Mouse (Mus musculus): ENCODE results near the gene Actr5. TPM values are rescaled to one million over a fixed set of nuclear protein-coding genes. Genes with fewer than 3 reads are reported as not detected.

Gene Actr5
- polyA plus RNA-seq, 1 experiment from 2014 or later = 14.1 TPM

- Histone ChIP-seq H3K27me3 (ENCODE audit: poor library complexity, severe bottlenecking) (peaks cover 99% of the 10 kb centered on the region), H3K4me3 (no peak overlapping the region), H3K9me3 (no peaks in the 10 kb centered on the region), H3K27ac (no peak overlapping the region), H3K36me3 (replicated peaks) (no peaks in the 10 kb centered on the region), H3K4me1 (peaks cover 35% of the 10 kb centered on the region)
- 8% methylated on average over 11 of the region's 11 CpGs for WGBS
- no peak for DNase-seq (ENCODE audit: extremely low spot score, low spot score)
Measured at GRCm38 (mm10) chr2:158616790-158617189, 7.9 kb upstream of the Actr5 start.

- under 1% methylated on average over 44 of the region's 44 CpGs for WGBS
- no peak for DNase-seq (ENCODE audit: extremely low spot score, low spot score)
- H3K9me3 ChIP-seq = no peaks in the 10 kb centered on the region
- peak overlapping the region; percentile 95 for H3K27ac ChIP-seq
- peaks cover 24% of the 10 kb centered on the region for H3K27me3 ChIP-seq (ENCODE audit: poor library complexity, severe bottlenecking)
- peak overlapping the region; percentile 90 for H3K4me3 ChIP-seq
- H3K36me3 ChIP-seq (replicated peaks) = peaks cover 38% of the 10 kb centered on the region
- H3K4me1 ChIP-seq = peaks cover 19% of the 10 kb centered on the region
Measured at GRCm38 (mm10) chr2:158625231-158625630, 543 bp downstream of the Actr5 start.

- no peak for DNase-seq (ENCODE audit: extremely low spot score, low spot score)
- Histone ChIP-seq H3K9me3 (no peaks in the 10 kb centered on the region), H3K4me3 (peak overlapping the region; percentile 90), H3K27ac (peak overlapping the region; percentile 95; the same call in 1 of the 2 replicates), H3K36me3 (replicated peaks) (peaks cover 43% of the 10 kb centered on the region), H3K4me1 (peaks cover 19% of the 10 kb centered on the region), H3K27me3 (ENCODE audit: poor library complexity, severe bottlenecking) (peaks cover 21% of the 10 kb centered on the region)
- 46% methylated on average over 8 of the region's 8 CpGs for WGBS
Measured at GRCm38 (mm10) chr2:158625697-158626096, 1.0 kb downstream of the Actr5 start.

GRCm38 (mm10) chr2:158628858-158629257 is 4.2 kb downstream of the Actr5 start:
- Histone ChIP-seq H3K27ac (no peak overlapping the region), H3K4me1 (peaks cover 19% of the 10 kb centered on the region), H3K27me3 (ENCODE audit: poor library complexity, severe bottlenecking) (no peaks in the 10 kb centered on the region), H3K4me3 (no peak overlapping the region), H3K36me3 (replicated peaks) (peaks cover 74% of the 10 kb centered on the region), H3K9me3 (no peaks in the 10 kb centered on the region)
- no peak for DNase-seq (ENCODE audit: extremely low spot score, low spot score)
- WGBS = 69% methylated on average over 3 of the region's 3 CpGs

- no peak overlapping the region for H3K27ac ChIP-seq
- no peak for DNase-seq (ENCODE audit: extremely low spot score, low spot score)
- H3K36me3 ChIP-seq (replicated peaks) = peaks cover 78% of the 10 kb centered on the region
- H3K27me3 ChIP-seq (ENCODE audit: poor library complexity, severe bottlenecking) = no peaks in the 10 kb centered on the region
- 79% methylated on average over 1 of the region's 1 CpGs for WGBS
- H3K4me1 ChIP-seq = peaks cover 19% of the 10 kb centered on the region
- H3K4me3 ChIP-seq = no peak overlapping the region
- H3K9me3 ChIP-seq = no peaks in the 10 kb centered on the region
Measured at GRCm38 (mm10) chr2:158629414-158629813, 4.7 kb downstream of the Actr5 start.

- H3K27me3 ChIP-seq (ENCODE audit: poor library complexity, severe bottlenecking) = no peaks in the 10 kb centered on the region
- no peaks in the 10 kb centered on the region for H3K4me1 ChIP-seq
- H3K4me3 ChIP-seq = no peak overlapping the region
- H3K9me3 ChIP-seq = no peaks in the 10 kb centered on the region
- 89% methylated on average over 5 of the region's 5 CpGs for WGBS
- DNase-seq (ENCODE audit: extremely low spot score, low spot score) = no peak
- no peak overlapping the region for H3K27ac ChIP-seq
- peaks cover 96% of the 10 kb centered on the region for H3K36me3 ChIP-seq (replicated peaks)
Measured at GRCm38 (mm10) chr2:158631873-158632272, 7.2 kb downstream of the Actr5 start.

GRCm38 (mm10) chr2:158641869-158642268 is 17.2 kb downstream of the Actr5 start:
- H3K27ac ChIP-seq = no peak overlapping the region
- DNase-seq (ENCODE audit: extremely low spot score, low spot score) = peak; percentile 71
- H3K4me1 ChIP-seq = no peaks in the 10 kb centered on the region
- H3K36me3 ChIP-seq (replicated peaks) = peaks cover 44% of the 10 kb centered on the region
- H3K27me3 ChIP-seq (ENCODE audit: poor library complexity, severe bottlenecking) = no peaks in the 10 kb centered on the region
- 32% methylated on average over 2 of the region's 2 CpGs for WGBS
- no peak overlapping the region for H3K4me3 ChIP-seq
- no peaks in the 10 kb centered on the region for H3K9me3 ChIP-seq

- no peak for DNase-seq (ENCODE audit: extremely low spot score, low spot score)
- H3K36me3 ChIP-seq (replicated peaks) = peaks cover 37% of the 10 kb centered on the region
- H3K9me3 ChIP-seq = no peaks in the 10 kb centered on the region
- no peak overlapping the region for H3K27ac ChIP-seq
- 86% methylated on average over 2 of the region's 2 CpGs for WGBS
- no peak overlapping the region for H3K4me3 ChIP-seq
- no peaks in the 10 kb centered on the region for H3K4me1 ChIP-seq
- no peaks in the 10 kb centered on the region for H3K27me3 ChIP-seq (ENCODE audit: poor library complexity, severe bottlenecking)
Measured at GRCm38 (mm10) chr2:158642587-158642986, 17.9 kb downstream of the Actr5 start.

GRCm38 (mm10) chr2:158643791-158644190 is 19.1 kb downstream of the Actr5 start:
- 88% methylated on average over 3 of the region's 3 CpGs for WGBS
- H3K27ac ChIP-seq = no peak overlapping the region

GRCm38 (mm10) chr2:158651159-158651908 is 26.6 kb downstream of the Actr5 start:
- H3K36me3 ChIP-seq (replicated peaks) = no peaks in the 10 kb centered on the region
- 63% methylated on average over 7 of the region's 7 CpGs for WGBS
- no peak for DNase-seq (ENCODE audit: extremely low spot score, low spot score)

More at GRCm38 (mm10) chr2:158643791-158644190, 19.1 kb downstream of the Actr5 start:
- H3K4me3 ChIP-seq = no peak overlapping the region
- H3K36me3 ChIP-seq (replicated peaks) = peaks cover 25% of the 10 kb centered on the region
- no peak for DNase-seq (ENCODE audit: extremely low spot score, low spot score)
- H3K9me3 ChIP-seq = no peaks in the 10 kb centered on the region
- no peaks in the 10 kb centered on the region for H3K4me1 ChIP-seq
- H3K27me3 ChIP-seq (ENCODE audit: poor library complexity, severe bottlenecking) = no peaks in the 10 kb centered on the region

GRCm38 (mm10) chr2:158652985-158653384 is 28.3 kb downstream of the Actr5 start:
- H3K4me1 ChIP-seq = peaks cover 9% of the 10 kb centered on the region; the same call in 1 of the 2 replicates
- no peak overlapping the region for H3K27ac ChIP-seq
- peak; percentile 75 for DNase-seq (ENCODE audit: extremely low spot score, low spot score)
- no peaks in the 10 kb centered on the region for H3K9me3 ChIP-seq
- WGBS = 9% methylated on average over 4 of the region's 4 CpGs
- no peak overlapping the region for H3K4me3 ChIP-seq
- no peaks in the 10 kb centered on the region for H3K36me3 ChIP-seq (replicated peaks)
- H3K27me3 ChIP-seq (ENCODE audit: poor library complexity, severe bottlenecking) = no peaks in the 10 kb centered on the region

More at GRCm38 (mm10) chr2:158651159-158651908, 26.6 kb downstream of the Actr5 start:
- Histone ChIP-seq H3K9me3 (no peaks in the 10 kb centered on the region), H3K27me3 (ENCODE audit: poor library complexity, severe bottlenecking) (no peaks in the 10 kb centered on the region), H3K4me3 (no peak overlapping the region), H3K27ac (no peak overlapping the region), H3K4me1 (peaks cover 9% of the 10 kb centered on the region; the same call in 1 of the 2 replicates)

GRCm38 (mm10) chr2:158654717-158655116 is 30.0 kb downstream of the Actr5 start:
- Histone ChIP-seq H3K4me1 (peaks cover 9% of the 10 kb centered on the region; the same call in 1 of the 2 replicates), H3K4me3 (no peak overlapping the region), H3K27me3 (ENCODE audit: poor library complexity, severe bottlenecking) (no peaks in the 10 kb centered on the region), H3K27ac (no peak overlapping the region), H3K9me3 (no peaks in the 10 kb centered on the region), H3K36me3 (replicated peaks) (no peaks in the 10 kb centered on the region)
- 89% methylated on average over 9 of the region's 9 CpGs for WGBS
- no peak for DNase-seq (ENCODE audit: extremely low spot score, low spot score)

- Histone ChIP-seq H3K4me3 (no peak overlapping the region), H3K4me1 (peaks cover 9% of the 10 kb centered on the region; the same call in 1 of the 2 replicates), H3K27ac (no peak overlapping the region), H3K36me3 (replicated peaks) (no peaks in the 10 kb centered on the region), H3K9me3 (no peaks in the 10 kb centered on the region), H3K27me3 (ENCODE audit: poor library complexity, severe bottlenecking) (no peaks in the 10 kb centered on the region)
- DNase-seq (ENCODE audit: extremely low spot score, low spot score) = no peak
- WGBS = 83% methylated on average over 4 of the region's 4 CpGs
Measured at GRCm38 (mm10) chr2:158655806-158656205, 31.1 kb downstream of the Actr5 start.

Measured in forebrain, embryonic 10.5 days (tissue).